Mouse (Mus musculus): ENCODE measurements around the gene Mmp28. TPM values are rescaled to one million over a fixed set of nuclear protein-coding genes. Genes with fewer than 3 reads are reported as not detected.

Mmp28 gene
- polyA plus RNA-seq, 1 experiment from 2014 or later, result 2.3 TPM

DNA sequence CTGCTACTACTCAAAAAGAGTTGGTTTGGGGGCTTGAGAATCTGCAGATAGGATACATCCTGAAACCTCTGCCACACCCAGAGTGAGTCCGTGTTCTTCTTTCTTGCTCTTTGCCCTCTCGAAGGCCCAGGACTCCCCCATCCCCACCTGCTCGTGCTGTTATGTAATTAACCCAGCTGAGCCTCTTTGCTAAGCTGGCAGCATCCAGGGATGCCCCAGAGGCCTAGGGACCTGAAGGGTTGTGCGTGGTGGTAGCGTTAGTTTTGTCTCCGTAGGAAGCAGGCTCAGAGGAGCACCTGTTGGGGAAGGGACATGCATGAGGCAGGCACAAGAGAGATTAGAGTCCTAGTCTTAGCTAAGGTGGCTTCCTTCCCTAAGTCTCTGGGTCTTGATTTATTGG, 52.4 kb downstream of the Mmp28 start:
- Histone ChIP-seq H3K9me3 (replicated peaks) (no peaks in the 10 kb centered on the region), H3K27me3 (ENCODE audit: low read depth, poor library complexity, severe bottlenecking) (peaks cover 37% of the 10 kb centered on the region), H3K4me1 (peaks cover 14% of the 10 kb centered on the region), H3K27ac (no peak overlapping the region), H3K4me3 (peak overlapping the region; percentile 86; the same call in 1 of the 2 replicates), H3K36me3 (no peaks in the 10 kb centered on the region)
- no peak for DNase-seq (ENCODE audit: low spot score)
- WGBS, result 38% methylated on average over 6 of the region's 6 CpGs

DNA sequence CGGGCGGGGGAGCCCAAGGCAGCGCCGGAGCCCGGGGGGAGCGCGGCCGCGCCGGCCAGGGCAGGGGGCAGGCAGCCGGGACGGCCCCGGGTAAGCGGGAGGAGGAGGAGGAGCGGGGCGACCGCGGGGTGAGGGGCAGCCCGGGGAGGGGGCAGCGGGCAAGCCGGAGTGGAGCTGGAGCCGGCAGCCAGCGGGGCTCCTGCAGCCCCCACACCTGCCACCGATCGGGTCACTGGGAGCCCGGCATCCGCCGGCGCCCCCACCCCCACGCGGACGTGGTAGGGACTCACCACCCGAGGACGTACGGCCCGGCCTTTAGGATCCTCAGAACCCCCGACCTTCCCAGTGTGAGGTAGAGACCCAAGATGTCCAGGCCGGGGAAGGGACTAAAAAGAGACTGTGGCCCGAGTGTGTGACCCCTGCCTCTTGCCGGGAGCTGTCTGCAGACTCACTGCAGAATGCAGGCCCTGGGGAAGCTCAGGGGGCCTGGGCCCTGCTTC, 53.0 kb downstream of the Mmp28 start:
- DNase-seq (ENCODE audit: low spot score), result peak; percentile 53
- Histone ChIP-seq H3K4me3 (peak overlapping the region; percentile 86), H3K4me1 (peaks cover 14% of the 10 kb centered on the region), H3K27ac (peak overlapping the region; percentile 81), H3K27me3 (ENCODE audit: low read depth, poor library complexity, severe bottlenecking) (peaks cover 37% of the 10 kb centered on the region), H3K9me3 (replicated peaks) (no peaks in the 10 kb centered on the region), H3K36me3 (no peaks in the 10 kb centered on the region)
- WGBS, result 1% methylated on average over 38 of the region's 40 CpGs

GRCm38 (mm10) chr11:83409087-83409754, 53.6 kb downstream of the Mmp28 start, which contains the start of gene Rasl10b:
Gene Rasl10b (plus strand): TSS chr11:83409137.
- Histone ChIP-seq H3K9me3 (replicated peaks) (no peaks in the 10 kb centered on the region), H3K36me3 (peaks cover 4% of the 10 kb centered on the region; the same call in 1 of the 2 replicates), H3K4me3 (peak within 1 kb of the TSS; percentile 86), H3K4me1 (peaks cover 14% of the 10 kb centered on the region), H3K27me3 (ENCODE audit: low read depth, poor library complexity, severe bottlenecking) (peaks cover 37% of the 10 kb centered on the region), H3K27ac (peak within 1 kb of the TSS; percentile 81)
- WGBS, result 2% methylated on average over 40 of the region's 44 CpGs
- DNase-seq (ENCODE audit: low spot score), result peak; percentile 65

DNA sequence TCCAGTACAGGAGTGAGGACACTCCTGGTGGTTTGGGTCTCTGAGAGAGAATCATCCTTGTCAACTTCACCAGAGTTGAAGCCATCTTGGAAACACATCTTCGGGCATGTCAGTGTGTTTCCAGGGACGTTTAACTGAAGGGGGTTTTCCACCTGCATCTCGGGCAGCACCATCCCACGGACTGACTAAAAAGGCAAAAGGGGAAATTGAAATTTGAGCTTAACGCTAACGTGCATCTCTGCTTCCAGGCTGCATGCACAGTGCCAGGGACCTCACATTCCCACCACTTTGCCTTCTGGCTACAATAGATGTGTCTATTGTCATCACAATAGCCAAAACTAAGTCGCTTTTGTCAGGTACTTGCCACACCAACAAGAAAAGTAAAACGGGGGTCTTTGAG, 54.6 kb downstream of the Mmp28 start:
- Histone ChIP-seq H3K36me3 (peaks cover 14% of the 10 kb centered on the region), H3K4me1 (peaks cover 14% of the 10 kb centered on the region), H3K27me3 (ENCODE audit: low read depth, poor library complexity, severe bottlenecking) (peaks cover 37% of the 10 kb centered on the region), H3K9me3 (replicated peaks) (no peaks in the 10 kb centered on the region), H3K4me3 (no peak overlapping the region), H3K27ac (no peak overlapping the region)
- DNase-seq (ENCODE audit: low spot score), result no peak
- 51% methylated on average over 8 of the region's 8 CpGs for WGBS

DNA sequence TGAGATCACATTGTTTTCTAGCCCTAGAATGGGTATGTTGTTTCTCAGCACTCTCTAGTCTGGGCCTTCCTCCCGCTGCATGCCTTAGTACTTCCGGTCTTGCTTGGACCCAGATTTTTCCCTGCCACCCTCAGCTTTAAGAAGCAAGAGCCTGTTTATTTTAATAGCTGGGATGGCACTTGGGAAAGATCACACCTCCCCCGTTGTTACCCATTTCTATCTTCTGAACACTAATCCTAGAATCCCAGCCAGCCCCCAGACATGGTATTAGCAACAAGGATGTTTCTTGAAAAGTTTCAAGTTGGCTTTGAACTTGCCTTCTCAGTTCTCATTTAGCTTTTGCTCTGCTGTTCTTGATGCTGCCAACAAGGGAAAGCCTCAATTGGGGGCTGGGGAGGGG, 56.5 kb downstream of the Mmp28 start:
- DNase-seq (ENCODE audit: low spot score), result no peak
- Histone ChIP-seq H3K4me3 (no peak overlapping the region), H3K27ac (no peak overlapping the region), H3K36me3 (peaks cover 25% of the 10 kb centered on the region), H3K4me1 (peaks cover 14% of the 10 kb centered on the region), H3K9me3 (replicated peaks) (no peaks in the 10 kb centered on the region), H3K27me3 (ENCODE audit: low read depth, poor library complexity, severe bottlenecking) (peaks cover 25% of the 10 kb centered on the region)
- WGBS, result 70% methylated on average over 3 of the region's 3 CpGs

GRCm38 (mm10) chr11:83403787-83404186, 59.1 kb downstream of the Mmp28 start:
- Histone ChIP-seq H3K4me3 (no peak overlapping the region), H3K4me1 (0 out of 2 replicates have a peak, but pooled peaks cover 3% of the 10 kb centered on the region), H3K27ac (no peak overlapping the region), H3K9me3 (replicated peaks) (no peaks in the 10 kb centered on the region), H3K36me3 (peaks cover 42% of the 10 kb centered on the region), H3K27me3 (ENCODE audit: low read depth, poor library complexity, severe bottlenecking) (peaks cover 8% of the 10 kb centered on the region; the same call in 1 of the 2 replicates)
- DNase-seq (ENCODE audit: low spot score), result no peak
- WGBS, result 90% methylated on average over 7 of the region's 7 CpGs

DNA sequence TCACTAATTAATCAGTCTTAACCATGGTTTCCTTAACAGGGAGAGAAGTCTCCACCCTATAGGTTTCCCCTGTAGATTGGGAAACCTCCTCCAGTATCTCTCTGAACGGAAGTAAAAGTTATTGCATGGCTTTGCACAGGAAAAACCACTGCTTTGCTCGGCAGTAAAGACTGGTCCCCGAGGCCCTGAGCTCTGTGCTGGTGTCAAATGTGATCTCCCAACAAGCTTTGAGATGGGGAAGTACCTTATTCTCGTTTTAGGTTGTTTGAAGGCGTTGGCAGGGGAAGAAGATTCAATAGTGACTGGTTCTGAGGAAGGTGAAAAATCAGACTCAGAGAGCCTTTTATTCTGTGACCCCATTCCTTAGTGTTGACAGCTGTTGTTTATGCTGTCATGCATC, 64.1 kb downstream of the Mmp28 start:
- H3K27me3 ChIP-seq (ENCODE audit: low read depth, poor library complexity, severe bottlenecking), result no peaks in the 10 kb centered on the region
- no peaks in the 10 kb centered on the region for H3K9me3 ChIP-seq (replicated peaks)
- H3K4me3 ChIP-seq, result no peak overlapping the region
- DNase-seq (ENCODE audit: low spot score), result no peak
- WGBS, result 87% methylated on average over 5 of the region's 5 CpGs
- no peak overlapping the region for H3K27ac ChIP-seq
- peaks cover 70% of the 10 kb centered on the region for H3K36me3 ChIP-seq
- H3K4me1 ChIP-seq, result no peaks in the 10 kb centered on the region

- H3K27me3 ChIP-seq (ENCODE audit: low read depth, poor library complexity, severe bottlenecking), result no peaks in the 10 kb centered on the region
- H3K27ac ChIP-seq, result no peak overlapping the region
- no peaks in the 10 kb centered on the region for H3K4me1 ChIP-seq
- 93% methylated on average over 7 of the region's 7 CpGs for WGBS
- peaks cover 70% of the 10 kb centered on the region for H3K36me3 ChIP-seq
- H3K9me3 ChIP-seq (replicated peaks), result no peaks in the 10 kb centered on the region
- no peak overlapping the region for H3K4me3 ChIP-seq
- DNase-seq (ENCODE audit: low spot score), result no peak
These were observed 65.2 kb downstream of the Mmp28 start for GRCm38 (mm10) chr11:83397626-83398025.

- Histone ChIP-seq H3K4me3 (no peak overlapping the region), H3K27me3 (ENCODE audit: low read depth, poor library complexity, severe bottlenecking) (no peaks in the 10 kb centered on the region), H3K27ac (no peak overlapping the region), H3K4me1 (no peaks in the 10 kb centered on the region), H3K9me3 (replicated peaks) (no peaks in the 10 kb centered on the region), H3K36me3 (peaks cover 84% of the 10 kb centered on the region)
- no peak for DNase-seq (ENCODE audit: low spot score)
- 66% methylated on average over 6 of the region's 6 CpGs for WGBS
These were observed 68.0 kb downstream of the Mmp28 start for GRCm38 (mm10) chr11:83394802-83395439.

- H3K4me3 ChIP-seq, result no peak overlapping the region
- H3K4me1 ChIP-seq, result no peaks in the 10 kb centered on the region
- no peak overlapping the region for H3K27ac ChIP-seq
- no peak for DNase-seq (ENCODE audit: low spot score)
- H3K9me3 ChIP-seq (replicated peaks), result no peaks in the 10 kb centered on the region
- 87% methylated on average over 4 of the region's 4 CpGs for WGBS
- peaks cover 80% of the 10 kb centered on the region for H3K36me3 ChIP-seq
- H3K27me3 ChIP-seq (ENCODE audit: low read depth, poor library complexity, severe bottlenecking), result no peaks in the 10 kb centered on the region
These were observed 69.8 kb downstream of the Mmp28 start for GRCm38 (mm10) chr11:83393062-83393461.

Other genes with a start within 250 kb of the Mmp28 start
- 0.08 and 0.15 TPM in 2 replicates for gene Slfn14, start 176.3 kb downstream of the Mmp28 start, polyA plus RNA-seq (2016; fragmentation: Nextera tagmentation; extraction: Ambion mirVana)
- gene Ap2b1, start 164.0 kb downstream of the Mmp28 start, polyA plus RNA-seq (2016; fragmentation: Nextera tagmentation; extraction: Ambion mirVana), result 53.4 and 60.4 TPM in 2 replicates
- 13.0 and 13.9 TPM in 2 replicates for gene Pex12, start 160.5 kb downstream of the Mmp28 start, polyA plus RNA-seq (2016; fragmentation: Nextera tagmentation; extraction: Ambion mirVana)
- 1.5 and 1.6 TPM in 2 replicates for gene Rasl10b, start 53.9 kb downstream of the Mmp28 start, polyA plus RNA-seq (2016; fragmentation: Nextera tagmentation; extraction: Ambion mirVana)
- not detected in 2 replicates for gene Gas2l2, start 33.6 kb downstream of the Mmp28 start, polyA plus RNA-seq (2016; fragmentation: Nextera tagmentation; extraction: Ambion mirVana)
- 0.31 TPM in 1 of 2 replicates, not detected in the other for gene 1700020L24Rik, start 25.4 kb downstream of the Mmp28 start, polyA plus RNA-seq (2016; fragmentation: Nextera tagmentation; extraction: Ambion mirVana)
- gene Taf15, start 10.0 kb upstream of the Mmp28 start, polyA plus RNA-seq (2016; fragmentation: Nextera tagmentation; extraction: Ambion mirVana), result 11.3 and 11.9 TPM in 2 replicates
- not detected in 2 replicates for gene Heatr9, start 59.1 kb upstream of the Mmp28 start, polyA plus RNA-seq (2016; fragmentation: Nextera tagmentation; extraction: Ambion mirVana)
- not detected in 2 replicates for gene Ccl5, start 67.4 kb upstream of the Mmp28 start, polyA plus RNA-seq (2016; fragmentation: Nextera tagmentation; extraction: Ambion mirVana)
- 0.78 and 1.2 TPM in 2 replicates for gene Ccl9, start 115.6 kb upstream of the Mmp28 start, polyA plus RNA-seq (2016; fragmentation: Nextera tagmentation; extraction: Ambion mirVana)
- 1.3 and 1.6 TPM in 2 replicates for gene Ccl6, start 130.0 kb upstream of the Mmp28 start, polyA plus RNA-seq (2016; fragmentation: Nextera tagmentation; extraction: Ambion mirVana)
- not detected in 2 replicates for gene Rpl9-ps1, start 182.6 kb upstream of the Mmp28 start, polyA plus RNA-seq (2016; fragmentation: Nextera tagmentation; extraction: Ambion mirVana)
- gene Ccl3, start 186.3 kb upstream of the Mmp28 start, polyA plus RNA-seq (2016; fragmentation: Nextera tagmentation; extraction: Ambion mirVana), result 0.20 and 0.26 TPM in 2 replicates
- gene Ccl4, start 199.5 kb upstream of the Mmp28 start, polyA plus RNA-seq (2016; fragmentation: Nextera tagmentation; extraction: Ambion mirVana), result 0.23 TPM in 1 of 2 replicates, not detected in the other
- 0.30 TPM in 1 of 2 replicates, not detected in the other for gene Wfdc17, start 240.9 kb upstream of the Mmp28 start, polyA plus RNA-seq (2016; fragmentation: Nextera tagmentation; extraction: Ambion mirVana)
- gene Wfdc18, start 245.9 kb upstream of the Mmp28 start, polyA plus RNA-seq (2016; fragmentation: Nextera tagmentation; extraction: Ambion mirVana), result not detected in 2 replicates